Mouse (Mus musculus) liver, adult 2 months (tissue): Measurements from ENCODE around the gene Trat1.

Experiments used
- CTCF ChIP-seq: fragments of 200-500 bp; IDR thresholded peaks from 2 replicates; pipeline ENCODE4 v1.5.1; 2011; ENCODE audit warnings: low read depth, low read length, control low read depth
- POLR2A ChIP-seq: fragments of 200-500 bp; IDR thresholded peaks from 2 replicates; pipeline ENCODE4 v1.6.1; 2011; ENCODE audit warnings: low read length, control low read depth; ENCODE audit not compliant: insufficient read depth; ENCODE audit errors: extremely low read depth

GRCm38 (mm10) chr16:48720259-48720658, 51.6 kb downstream of the Trat1 start:
- TF ChIP-seq CTCF (no peak), POLR2A (no peak)
